Mouse (Mus musculus): ENCODE data around the gene Gbx2.
A peak's percentile ranks its signal among the peaks of the same experiment; 100 is the strongest.

DNA sequence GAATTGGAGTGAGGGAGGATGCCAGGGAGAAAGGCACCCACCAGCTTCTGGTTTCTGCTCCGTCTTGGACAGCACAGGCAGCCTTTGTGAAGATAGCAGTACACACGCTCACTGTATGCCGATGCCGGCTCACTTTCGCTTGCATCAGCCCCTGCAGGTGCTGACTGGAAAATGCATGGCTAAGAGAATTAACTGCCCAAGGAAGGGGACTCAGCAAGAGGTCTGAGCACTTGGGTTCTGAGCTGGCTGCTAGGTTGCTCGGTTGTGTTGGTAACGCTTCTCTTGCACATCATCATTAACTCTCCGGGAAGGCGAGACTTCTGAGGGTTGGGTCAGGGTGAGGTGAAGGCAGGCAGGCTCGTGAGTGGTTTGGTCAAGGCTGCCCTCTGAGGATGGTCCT lies 9.2 kb downstream of the Gbx2 start:
- TF ChIP-seq CTCF (IDR thresholded peaks at IDR 0.05; ENCODE audit: low read depth, low read length): no peak
- TF ChIP-seq POLR2A (IDR thresholded peaks at IDR 0.05; ENCODE audit: insufficient read depth, low read length): no peak
- TF ChIP-seq EP300 (IDR thresholded peaks at IDR 0.05; ENCODE audit: insufficient read depth, low read depth, low read length): 0 out of 2 replicates have a peak, but pooled peaks have one; percentile 44
